Comparison of ENCODE assay signal across 8 mouse cellular contexts in the genomic region with DNA sequence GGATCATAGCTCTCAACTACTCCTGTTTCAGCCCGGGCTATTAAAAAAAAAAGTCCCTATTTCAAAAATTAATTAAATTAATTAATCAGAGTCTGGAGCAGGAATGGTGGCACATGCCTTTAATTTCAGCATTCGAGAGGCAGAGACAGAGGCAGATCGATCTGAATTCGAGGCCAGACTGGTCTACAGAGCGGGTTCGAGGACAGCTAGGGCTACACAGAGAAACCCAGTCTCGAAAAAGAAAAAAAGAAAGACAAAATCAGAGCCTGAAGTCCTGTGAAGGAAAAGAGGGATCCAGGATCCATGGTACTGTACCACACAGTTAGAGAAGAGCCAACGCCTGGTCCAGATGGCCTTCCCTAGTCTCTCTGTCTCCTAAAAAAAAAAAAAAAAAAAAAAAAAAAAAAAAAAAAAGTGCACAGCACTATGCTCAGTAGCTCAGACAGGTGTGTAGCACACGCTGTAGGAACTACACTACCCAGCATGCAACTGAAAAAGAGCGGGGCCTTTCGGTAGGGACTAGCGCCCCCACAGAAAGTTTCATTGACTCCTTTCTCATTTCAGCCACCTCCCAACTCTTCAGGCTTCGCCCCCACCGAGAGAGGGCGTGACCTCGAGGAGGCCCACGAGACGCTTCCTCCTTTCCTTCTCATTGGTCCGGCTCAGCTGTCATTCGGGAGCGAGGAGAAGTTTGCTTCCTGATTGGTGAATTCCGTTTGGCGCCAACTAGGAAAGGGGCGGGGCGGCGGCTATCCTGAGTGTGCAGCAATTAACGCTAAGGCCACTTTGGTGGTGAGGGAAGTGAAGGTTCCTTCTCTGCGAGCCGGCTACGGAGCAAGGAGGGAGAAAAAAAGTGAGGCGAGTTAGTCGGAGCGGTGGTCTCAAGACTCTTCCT. TPM values are rescaled to one million over a fixed set of nuclear protein-coding genes. Genes with fewer than 3 reads are reported as not detected.
DNase-seq lines count a peak whose midpoint lies in the region; ATAC-seq lines count a peak whose summit lies in the region.

A gene (plus strand): TSS at position 783 of the 895 bp plus-strand sequence.

- intact Hi-C loops in left cerebral cortex, postnatal 14 days (cut with DNase I) = no loop called here

- H3K36me3 ChIP-seq in intestine, embryonic 14.5 days (ENCODE audit: control insufficient read depth, insufficient read depth, low read length) = peaks cover 27% of the 10 kb centered on the region

- no peaks in the 10 kb centered on the region for H3K27me3 ChIP-seq in intestine, embryonic 14.5 days (replicated peaks; ENCODE audit: control insufficient read depth, insufficient read depth, low read length)

- 8% methylated on average over 33 of the region's 33 CpGs for WGBS in intestine, embryonic 14.5 days

- peak within 1 kb of the TSS; percentile 90 for H3K27ac ChIP-seq in intestine, embryonic 14.5 days (ENCODE audit: low read depth)

- DNase-seq in adrenal gland, adult 18-20 months (ENCODE audit: low spot score in 2 of 2) = peak; percentile 93 to 94
- peak; percentile 100 for DNase-seq in embryo, embryonic 11 days
- DNase-seq in gastrocnemius, postnatal 25 days = peak; percentile 98
- peak; percentile 96 for DNase-seq in intestine, embryonic 14.5 days (ENCODE audit: low spot score)
- DNase-seq in left cerebral cortex, postnatal 14 days (ENCODE audit: low spot score in 2 of 2) = peak; percentile 96 to 98
- DNase-seq in mesoderm, embryonic 11.5 days (ENCODE audit: low read depth, low spot score) = peak; percentile 99
- DNase-seq in right cerebral cortex, postnatal 36 days (ENCODE audit: low spot score in 2 of 2) = peak; percentile 91 to 96
- peak; percentile 99 for DNase-seq in yolk sac, embryonic 10.5 days (ENCODE audit: low spot score)

- H3K4me2 ChIP-seq in intestine, embryonic 14.5 days (ENCODE audit: low read length) = peak within 1 kb of the TSS; percentile 70

- H3K9me3 ChIP-seq in intestine, embryonic 14.5 days (ENCODE audit: control insufficient read depth, low read length) = no peaks in the 10 kb centered on the region

- peak within 1 kb of the TSS; percentile 96 for H3K9ac ChIP-seq in intestine, embryonic 14.5 days (ENCODE audit: low read length)

- peak; percentile 85 for ATAC-seq in intestine, embryonic 14.5 days (replicated peaks; ENCODE audit: low FRiP score, low TSS enrichment, low read depth)

- H3K4me1 ChIP-seq in intestine, embryonic 14.5 days (replicated peaks; ENCODE audit: control insufficient read depth, insufficient read depth, low read length) = peaks cover 15% of the 10 kb centered on the region

- H3K4me3 ChIP-seq in intestine, embryonic 14.5 days (ENCODE audit: low read depth, low read length) = peak within 1 kb of the TSS; percentile 100

RNA-seq across cellular contexts. Expression of the gene that starts here (rescaled TPM):
- total RNA-seq in adrenal gland, adult 18-20 months (2021) = 10 to 100 TPM; 10.9 to 14.1 TPM
- 1 to 10 TPM; 3.6 to 3.7 TPM for total RNA-seq in gastrocnemius, postnatal 25 days (2021)
- polyA plus RNA-seq in intestine, embryonic 14.5 days (2014; fragmentation: Nextera tagmentation; extraction: Ambion mirVana) = 33.0 and 35.5 TPM in 2 replicates
- 1 to 10 TPM; 4.5 TPM for total RNA-seq in left cerebral cortex, postnatal 14 days (2021)

Comparison
In these comparisons a context has a peak if more than half of its experiments do, and no peak if none do; other contexts are left out.
1. Peak in every context shown above with its lines: DNase-seq, ATAC-seq, H3K4me3 ChIP-seq and H3K27ac ChIP-seq.